Mouse (Mus musculus) liver, embryonic 14.5 days (tissue): ENCODE measurements around the gene Pnpo. TPM values are rescaled to one million over a fixed set of nuclear protein-coding genes. Genes with fewer than 3 reads are reported as not detected.

Source experiments
- ATAC-seq: fragments of 200-750 bp; cut with Nextera tagmentation; 2 replicates; pipeline ENCODE4 v1.8.0; 2017; ENCODE audit warnings: moderate number of reproducible peaks, mild to moderate bottlenecking, moderate library complexity; ENCODE audit not compliant: insufficient read depth
- DNase-seq, 3 experiments: peaks; one replicate each; pipeline ENCODE4 v3.0.0-alpha.2; 2012 to 2013; ENCODE audit warnings: low read depth in 3 of 3, low spot score in 3 of 3
- H3K27ac ChIP-seq: fragments of 300-500 bp; sonication (generic); 2 replicates; pipeline ENCODE4 v1.5.1; 2014; ENCODE audit warnings: moderate library complexity, mild to moderate bottlenecking, control low read depth, inconsistent platforms
- H3K27me3 ChIP-seq: fragments of 300-500 bp; sonication (generic); 2 replicates; pipeline ENCODE4 v1.6.1; 2014; ENCODE audit warnings: mild to moderate bottlenecking, low read length, moderate library complexity; ENCODE audit not compliant: control insufficient read depth, insufficient read depth
- H3K36me3 ChIP-seq: fragments of 300-500 bp; sonication (generic); replicated peaks from 2 replicates; pipeline ENCODE4 v1.6.1; 2014; ENCODE audit warnings: low read depth; ENCODE audit not compliant: control insufficient read depth, insufficient read depth
- H3K4me1 ChIP-seq, 2 experiments: fragments of 200-500 bp in 1 of 2; fragments of 300-500 bp in 1 of 2; sonication (generic) in 1 of 2; replicated peaks; 2 replicates each; pipeline ENCODE4 v1.6.1; 2012 to 2014; ENCODE audit warnings: antibody characterized with exemption in 1 of 2, inconsistent platforms in 1 of 2, low read length in 1 of 2; ENCODE audit not compliant: control insufficient read depth in 2 of 2, insufficient read depth in 2 of 2
- H3K4me2 ChIP-seq: fragments of 300-500 bp; sonication (generic); 2 replicates; pipeline ENCODE4 v1.6.1; 2014; ENCODE audit warnings: low read depth, mild to moderate bottlenecking, control low read depth, moderate library complexity
- H3K4me3 ChIP-seq, 2 experiments: fragments of 200-500 bp in 1 of 2; fragments of 300-500 bp in 1 of 2; sonication (generic) in 1 of 2; 2 replicates each; pipeline ENCODE4 v1.5.1; 2012 to 2014; ENCODE audit warnings: low read depth in 2 of 2, low read length in 2 of 2, mild to moderate bottlenecking in 2 of 2, control low read depth in 1 of 2, inconsistent platforms in 1 of 2, moderate library complexity in 1 of 2; ENCODE audit not compliant: insufficient read depth in 1 of 2
- H3K9ac ChIP-seq: fragments of 300-500 bp; sonication (generic); replicated peaks from 2 replicates; pipeline ENCODE4 v1.6.1; 2014; ENCODE audit warnings: mild to moderate bottlenecking, control low read depth, moderate library complexity
- H3K9me3 ChIP-seq: fragments of 300-500 bp; sonication (generic); 2 replicates; pipeline ENCODE4 v1.6.1; 2016; ENCODE audit warnings: low read length, mixed read lengths; ENCODE audit not compliant: control insufficient read depth
- CTCF ChIP-seq: IDR thresholded peaks from 2 replicates; pipeline ENCODE4 v1.5.1; 2016; ENCODE audit warnings: antibody characterized with exemption, low read depth, control low read depth
- EP300 ChIP-seq: IDR thresholded peaks from 2 replicates; pipeline ENCODE4 v1.6.1; 2016; ENCODE audit warnings: antibody characterized with exemption, low read depth
- WGBS: fragments of 180-500 bp; shearing (Covaris S2); extraction: QIAGEN DNeasy Blood & Tissue Kit; methylation state at CpG from one replicate; pipeline ENCODE4 v1.1.7; 2014; ENCODE audit not compliant: insufficient replicate concordance; 5-methylcytosine and 5-hydroxymethylcytosine counted together
- polyA plus RNA-seq, 2 experiments: library from polyadenylated mRNA; depleted of rRNA in 1 of 2; stranded (reverse) in 1 of 2; unstranded in 1 of 2; fragments of >200 nt; fragmentation: Nextera tagmentation in 1 of 2; extraction: Ambion mirVana in 1 of 2; gene quantifications; 2 replicates each; pipeline versions ENCODE4 v1.2.1 to v1.2.3; 2012 to 2014

Pnpo gene
- polyA plus RNA-seq (2012; rRNA removed) = 315 and 355 TPM in 2 replicates
- polyA plus RNA-seq (2014; fragmentation: Nextera tagmentation; extraction: Ambion mirVana) = 564 and 592 TPM in 2 replicates

DNA sequence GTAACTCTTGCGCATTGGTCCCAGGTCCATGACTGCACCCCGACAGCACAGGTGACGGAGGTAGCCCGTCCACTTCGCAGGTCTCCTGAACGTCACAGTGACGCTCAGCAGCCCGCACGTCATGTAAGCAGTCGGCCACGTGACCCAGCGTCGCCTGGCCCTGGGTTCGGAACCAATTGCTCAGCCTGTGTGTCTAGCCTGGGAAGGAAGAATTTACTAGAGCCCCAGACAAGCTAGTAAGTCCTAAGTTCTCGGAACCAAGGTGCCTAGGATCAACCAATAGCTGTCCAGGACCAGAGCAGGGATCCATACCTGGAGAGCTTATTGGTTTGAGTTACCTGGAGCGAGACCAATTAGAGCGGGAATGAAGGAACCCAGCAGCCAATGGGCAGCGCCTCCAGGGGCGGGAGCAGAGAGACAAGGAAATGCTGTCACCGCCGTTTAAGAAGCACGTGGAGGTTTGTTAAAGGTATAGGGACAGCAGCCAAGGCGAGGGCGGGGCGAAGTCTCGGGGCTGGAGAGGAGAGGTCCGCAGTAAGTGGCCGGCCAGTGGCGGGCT, at the start of gene Pnpo:
Pnpo (minus strand) TSS at position 241 of the 559 bp plus-strand sequence.
- ATAC-seq (peak; percentile 82), DNase-seq (peak; percentile 98 to 99 (median 99))
- H3K27me3 ChIP-seq = no peaks in the 10 kb centered on the region
- H3K27ac ChIP-seq = peak within 1 kb of the TSS; percentile 100
- H3K4me1 ChIP-seq = peaks cover 50 to 58% of the 10 kb centered on the region in 2 experiments
- H3K36me3 ChIP-seq = peaks cover 49% of the 10 kb centered on the region
- peak within 1 kb of the TSS; percentile 70 for H3K4me2 ChIP-seq
- no peaks in the 10 kb centered on the region for H3K9me3 ChIP-seq
- WGBS = under 1% methylated on average over 29 of the region's 29 CpGs
- peak; percentile 43 for TF ChIP-seq EP300
- no peak for TF ChIP-seq CTCF
- H3K4me3 ChIP-seq = peak within 1 kb of the TSS; percentile 87 to 95
- H3K9ac ChIP-seq = peak within 1 kb of the TSS; percentile 99

DNA sequence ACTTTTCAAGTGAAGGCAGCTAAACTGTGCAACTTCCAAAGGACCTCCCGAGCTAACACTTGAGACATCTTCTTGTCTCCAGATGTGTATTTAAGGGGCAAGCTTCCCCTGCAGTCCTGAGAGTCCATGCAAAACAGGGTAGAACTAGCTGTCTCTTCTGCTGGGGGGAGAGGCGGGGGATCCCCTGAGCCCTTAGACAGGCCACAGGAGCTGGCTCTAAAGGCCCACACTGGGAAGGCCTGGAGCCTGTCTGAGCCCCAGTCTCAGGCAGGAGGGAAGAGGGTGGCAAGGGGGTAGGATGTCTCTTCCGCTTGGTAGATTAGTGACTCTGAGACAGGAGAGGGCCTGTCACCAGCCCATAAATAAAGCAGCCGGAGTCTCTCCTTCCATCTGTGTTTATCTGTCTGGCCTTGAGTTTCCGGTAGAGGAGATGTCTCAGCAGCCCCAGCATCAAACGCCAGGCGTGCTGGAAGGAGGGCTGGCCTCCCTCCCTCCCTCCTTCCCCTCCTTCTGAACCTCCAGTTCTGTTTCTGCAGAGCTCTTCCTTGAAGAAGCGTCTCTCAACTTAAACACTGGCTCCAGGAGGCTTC, 49.0 kb upstream of the Pnpo start:
- Histone ChIP-seq H3K27ac (no peak overlapping the region), H3K9me3 (no peaks in the 10 kb centered on the region), H3K36me3 (no peaks in the 10 kb centered on the region), H3K4me3 (no peak overlapping the region), H3K27me3 (peaks cover 24% of the 10 kb centered on the region), H3K4me2 (no peak overlapping the region), H3K4me1 (peaks cover 0 to 12% of the 10 kb centered on the region in 2 experiments; a peak in 2 of 4 replicates), H3K9ac (no peak overlapping the region)
- 20% methylated on average over 8 of the region's 8 CpGs for WGBS
- DNase-seq (no peak), ATAC-seq (peak; percentile 33; the same call in 1 of the 2 replicates)
- TF ChIP-seq CTCF = no peak
- TF ChIP-seq EP300 = no peak

- ATAC-seq (no peak), DNase-seq (no peak)
- TF ChIP-seq CTCF (no peak), EP300 (no peak)
- Histone ChIP-seq H3K36me3 (no peaks in the 10 kb centered on the region), H3K9me3 (no peaks in the 10 kb centered on the region), H3K4me2 (no peak overlapping the region), H3K4me3 (no peak overlapping the region), H3K4me1 (peaks cover 0 to 10% of the 10 kb centered on the region in 2 experiments; a peak in 2 of 4 replicates), H3K9ac (no peak overlapping the region), H3K27me3 (peaks cover 24% of the 10 kb centered on the region), H3K27ac (no peak overlapping the region)
- WGBS = 49% methylated on average over 5 of the region's 5 CpGs
Observed at GRCm38 (mm10) chr11:96991501-96991900, 47.7 kb upstream of the Pnpo start.

DNA sequence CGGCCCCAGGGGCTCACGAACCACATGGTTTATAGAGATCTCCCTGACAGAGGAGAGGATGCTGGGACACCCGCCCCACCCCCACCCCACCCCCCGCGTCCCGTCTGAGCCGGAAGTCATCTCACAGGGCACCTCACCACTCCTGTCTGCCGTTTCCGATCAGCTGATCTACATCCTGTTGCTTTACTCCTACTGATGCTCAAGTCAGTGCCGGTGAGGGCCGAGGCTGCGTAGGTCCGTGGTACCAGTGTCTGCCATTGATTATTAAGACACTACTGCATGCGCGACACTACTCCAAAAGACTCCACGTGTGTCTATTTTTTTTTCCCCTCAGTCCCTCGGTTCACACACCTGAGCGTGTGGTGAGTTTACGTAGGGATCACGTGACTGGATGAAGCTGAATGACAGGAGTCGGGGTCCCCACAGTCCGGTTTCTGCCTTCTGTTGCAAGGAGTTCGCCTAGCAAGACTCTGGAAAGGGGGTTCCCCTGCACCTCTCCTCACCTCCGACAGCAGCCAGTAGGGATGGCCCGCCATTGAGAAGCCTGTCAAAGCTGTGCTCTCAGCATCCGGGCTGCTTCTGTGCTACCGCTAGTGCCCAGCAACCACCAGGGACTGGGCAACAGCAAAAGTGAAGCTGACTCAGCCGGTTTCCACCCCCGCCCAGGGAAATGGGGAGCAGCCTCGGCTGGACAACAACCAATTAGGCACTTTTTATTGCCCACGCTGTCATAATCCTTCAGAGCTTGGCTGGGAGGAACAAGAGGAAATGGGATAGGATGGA, 44.3 kb upstream of the Pnpo start:
- ATAC-seq = peak; percentile 21; the same call in 1 of the 2 replicates
- H3K9ac ChIP-seq = no peak overlapping the region
- 6% methylated on average over 31 of the region's 31 CpGs for WGBS
- no peak overlapping the region for H3K27ac ChIP-seq
- peaks cover 16% of the 10 kb centered on the region for H3K27me3 ChIP-seq
- peaks cover 0 to 8% of the 10 kb centered on the region in 2 experiments; a peak in 2 of 4 replicates for H3K4me1 ChIP-seq
- TF ChIP-seq CTCF (no peak), EP300 (no peak)
- no peak overlapping the region for H3K4me3 ChIP-seq
- H3K9me3 ChIP-seq = no peaks in the 10 kb centered on the region
- no peaks in the 10 kb centered on the region for H3K36me3 ChIP-seq
- peak overlapping the region; percentile 31; the same call in 1 of the 2 replicates for H3K4me2 ChIP-seq
- no peak for DNase-seq

GRCm38 (mm10) chr11:96986463-96986862, 42.7 kb upstream of the Pnpo start:
- H3K9me3 ChIP-seq = no peaks in the 10 kb centered on the region
- no peak overlapping the region for H3K9ac ChIP-seq
- H3K36me3 ChIP-seq = no peaks in the 10 kb centered on the region
- no peak for TF ChIP-seq CTCF
- TF ChIP-seq EP300 = no peak
- H3K4me2 ChIP-seq = no peak overlapping the region
- no peak overlapping the region for H3K27ac ChIP-seq
- peaks cover 16% of the 10 kb centered on the region for H3K27me3 ChIP-seq
- ATAC-seq (no peak), DNase-seq (no peak)
- peaks cover 0 to 2% of the 10 kb centered on the region in 2 experiments; a peak in 1 of 4 replicates for H3K4me1 ChIP-seq
- no peak overlapping the region for H3K4me3 ChIP-seq
- 28% methylated on average over 3 of the region's 3 CpGs for WGBS
